Mouse (Mus musculus): ENCODE measurements around the gene Wfdc3.

Gene Wfdc3

DNA sequence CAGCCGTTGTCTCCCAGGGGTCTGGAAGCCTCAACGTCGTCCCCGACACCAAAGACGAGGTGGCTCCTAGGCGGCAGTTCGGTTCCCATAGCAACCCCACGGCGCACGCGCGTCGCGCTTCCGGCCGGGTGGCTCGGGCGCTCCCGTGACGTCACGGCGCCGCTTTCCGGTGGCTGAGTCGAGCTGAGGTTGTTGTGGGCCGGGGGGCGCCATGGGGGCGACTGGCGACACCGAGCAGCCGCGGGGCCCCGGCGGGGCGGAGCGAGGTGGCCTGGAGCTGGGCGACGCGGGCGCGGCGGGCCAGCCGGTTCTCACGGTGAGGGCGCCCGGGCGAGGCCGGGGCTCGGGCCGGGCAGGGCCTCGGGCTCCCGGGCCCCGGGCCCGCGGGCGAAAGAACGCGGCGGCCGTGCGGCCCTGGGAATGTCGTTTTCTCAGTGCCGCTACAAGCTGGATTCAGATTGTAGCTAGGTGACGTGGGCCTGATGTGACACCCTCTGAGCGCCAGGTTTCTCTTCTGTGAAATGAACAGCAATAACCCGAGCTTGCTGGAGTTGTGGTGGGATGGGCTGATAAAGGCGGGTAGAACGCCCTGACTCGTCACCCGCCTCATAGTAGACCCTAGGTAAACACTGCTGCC, at the start of gene Wfdc3, which contains the start of gene Dnttip1:
TSS of gene Wfdc3 (minus strand) at position 89 of the 637 bp plus-strand sequence.
TSS of gene Dnttip1 (plus strand) at position 141 of the 637 bp plus-strand sequence.
- peak; percentile 89 for DNase-seq

- peak; percentile 83 for DNase-seq
Measured at GRCm38 (mm10) chr2:164794293-164794692, 48.6 kb upstream of the Wfdc3 start.

DNA sequence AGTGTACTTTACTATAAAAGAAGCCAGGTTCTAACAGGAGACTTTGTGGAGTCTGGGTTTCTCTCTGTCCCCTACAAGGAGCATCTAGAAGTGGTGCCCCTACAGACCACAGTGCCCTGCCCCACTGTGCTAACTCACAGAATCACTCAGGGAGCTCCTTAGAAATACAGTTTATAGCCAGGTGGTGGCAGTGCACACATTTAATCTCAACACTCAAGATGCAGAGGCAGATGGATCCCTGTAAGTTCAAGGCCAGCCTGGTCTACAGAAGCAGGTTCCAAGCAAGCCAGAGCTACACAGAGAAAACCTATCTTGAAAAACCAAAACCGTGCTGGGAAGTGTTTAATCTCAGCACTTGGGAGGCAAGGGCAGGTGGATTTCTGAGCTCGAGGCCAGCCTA, 48.0 kb upstream of the Wfdc3 start:
- no peak for DNase-seq

DNA sequence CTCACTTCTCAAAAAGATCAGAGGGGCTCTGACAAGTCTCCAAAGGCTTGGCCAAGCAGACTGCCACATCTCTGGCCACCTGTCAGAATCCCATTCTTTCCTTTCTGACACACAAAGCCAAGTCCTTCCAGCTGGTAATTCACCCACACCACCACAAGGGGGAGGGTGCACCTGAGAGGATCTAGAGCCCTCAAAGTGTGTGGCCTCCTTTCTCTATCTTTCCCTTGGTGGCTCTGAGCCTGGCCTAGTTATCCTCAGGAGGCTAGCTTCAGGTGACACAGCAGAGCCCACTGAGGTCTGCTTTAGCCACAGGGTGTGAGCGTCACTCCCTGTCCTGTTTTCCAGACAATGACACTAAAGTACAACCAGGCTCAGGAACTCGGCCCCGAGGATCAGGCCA, 47.5 kb upstream of the Wfdc3 start:
- DNase-seq, result peak; percentile 63

- no peak for DNase-seq
Measured at GRCm38 (mm10) chr2:164792400-164793190, 46.9 kb upstream of the Wfdc3 start.

DNA sequence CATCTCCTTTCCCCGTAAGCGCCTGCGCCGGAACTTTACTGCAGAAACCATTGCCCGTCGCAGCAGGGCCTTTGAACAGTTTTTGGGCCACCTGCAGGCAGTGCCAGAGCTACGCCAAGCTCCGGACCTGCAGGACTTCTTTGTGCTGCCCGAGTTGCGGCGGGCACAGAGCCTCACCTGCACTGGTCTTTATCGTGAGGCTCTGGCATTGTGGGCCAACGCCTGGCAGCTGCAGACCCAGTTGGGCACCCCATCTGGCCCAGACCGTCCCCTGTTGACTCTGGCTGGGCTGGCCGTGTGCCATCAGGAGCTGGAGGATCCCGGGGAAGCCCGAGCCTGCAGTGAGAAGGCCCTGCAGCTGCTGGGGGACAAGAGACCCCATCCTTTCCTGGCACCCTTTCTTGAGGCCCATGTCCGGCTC, 46.1 kb upstream of the Wfdc3 start:
- DNase-seq, result no peak

DNA sequence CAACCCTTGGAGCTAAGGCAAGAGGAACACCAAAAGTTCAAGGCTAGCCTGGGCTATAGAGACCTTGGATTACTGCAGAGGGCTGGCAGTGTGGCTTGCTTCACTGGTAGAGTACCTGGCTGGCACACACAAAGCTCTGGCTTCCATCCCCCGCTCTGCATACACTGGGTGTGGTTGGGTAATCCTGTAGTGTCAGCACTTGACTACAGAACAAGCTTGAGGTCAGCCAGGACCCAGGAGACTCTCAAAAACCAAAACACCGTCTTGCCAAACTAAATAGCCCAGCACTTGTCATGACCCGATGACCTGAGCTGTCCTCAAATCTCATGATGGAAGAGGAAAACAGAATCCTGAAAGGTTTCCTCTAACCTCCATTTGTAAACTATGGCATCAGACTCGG, 44.7 kb upstream of the Wfdc3 start:
- no peak for DNase-seq

GRCm38 (mm10) chr2:164788411-164788810, 42.7 kb upstream of the Wfdc3 start:
- no peak for DNase-seq

- no peak for DNase-seq
Measured at GRCm38 (mm10) chr2:164787779-164788178, 42.0 kb upstream of the Wfdc3 start.

DNA sequence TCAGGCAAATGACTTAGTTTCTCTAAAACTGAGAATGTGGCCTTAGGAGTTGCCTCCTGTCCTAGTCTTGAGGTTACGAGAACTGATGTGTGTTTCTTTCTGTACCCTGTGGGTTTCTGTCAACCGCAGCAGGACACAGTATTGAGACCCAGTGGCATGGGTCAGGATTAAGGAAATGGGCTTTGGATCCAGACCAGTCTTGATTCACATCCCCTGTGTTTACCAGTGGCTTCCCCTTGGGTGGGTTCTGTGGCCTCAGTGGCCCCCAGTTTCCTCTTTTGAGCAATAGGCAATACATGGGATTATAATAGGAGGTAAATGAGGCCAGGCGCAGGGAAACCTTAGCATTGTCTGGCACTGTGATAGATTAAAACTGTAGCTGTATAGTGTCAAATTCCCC, 41.3 kb upstream of the Wfdc3 start:
- DNase-seq, result no peak

DNA sequence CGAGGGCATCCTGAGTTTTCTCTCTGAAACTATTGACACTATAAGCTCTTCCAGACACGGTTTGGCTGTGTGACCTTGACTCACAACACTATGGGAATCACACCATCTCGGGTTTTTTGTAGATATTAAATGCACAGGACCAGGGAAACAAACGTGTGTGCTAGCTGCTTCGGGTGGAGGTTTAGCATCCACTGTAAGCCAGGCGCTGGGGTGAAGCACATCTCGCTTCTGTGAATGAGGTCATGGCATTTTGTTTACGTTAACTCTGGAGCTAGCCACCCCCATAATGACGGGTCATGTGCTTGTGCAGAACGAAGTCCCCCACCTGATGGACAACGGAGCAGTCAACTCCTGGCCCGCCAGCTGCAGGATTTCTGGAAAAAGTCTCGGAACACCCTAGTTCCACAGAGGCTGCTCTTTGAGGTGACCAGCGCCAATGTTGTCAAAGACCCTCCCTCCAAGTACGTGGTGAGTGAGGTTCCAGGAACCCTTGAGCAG, 40.7 kb upstream of the Wfdc3 start:
- no peak for DNase-seq

GRCm38 (mm10) chr2:164785481-164786387, 40.0 kb upstream of the Wfdc3 start, which contains the start of gene Snx21:
Snx21 (plus strand) TSS chr2:164785823.
- DNase-seq, result peak; percentile 96

DNA sequence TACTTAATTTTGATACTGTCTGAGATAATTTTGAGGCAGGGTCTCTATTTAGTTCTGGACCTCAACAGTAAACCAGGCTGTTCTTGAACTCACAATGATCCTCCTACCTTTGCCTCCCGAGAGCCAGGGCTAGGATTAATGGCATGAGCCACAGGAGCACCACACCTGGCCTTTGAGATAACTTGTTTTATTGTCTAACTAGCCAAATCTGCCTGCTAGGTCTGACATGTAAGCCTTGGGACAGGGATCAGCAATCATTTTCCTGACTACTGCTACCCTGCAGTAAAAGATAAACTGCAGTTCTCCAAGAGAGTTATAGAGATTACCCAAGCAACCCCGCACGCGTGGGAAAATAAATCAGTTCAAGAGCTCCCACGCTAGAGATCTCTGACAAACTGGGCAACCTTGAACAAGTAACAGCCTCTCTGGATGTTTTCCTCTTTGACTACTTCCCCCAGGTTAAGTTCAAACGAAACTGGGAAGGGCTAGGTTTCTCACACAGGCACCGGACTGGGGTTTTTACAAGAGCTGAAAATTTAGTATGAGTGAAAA, 39.2 kb upstream of the Wfdc3 start:
- DNase-seq, result no peak

GRCm38 (mm10) chr2:164783926-164784581, 38.3 kb upstream of the Wfdc3 start:
- DNase-seq, result no peak

DNA sequence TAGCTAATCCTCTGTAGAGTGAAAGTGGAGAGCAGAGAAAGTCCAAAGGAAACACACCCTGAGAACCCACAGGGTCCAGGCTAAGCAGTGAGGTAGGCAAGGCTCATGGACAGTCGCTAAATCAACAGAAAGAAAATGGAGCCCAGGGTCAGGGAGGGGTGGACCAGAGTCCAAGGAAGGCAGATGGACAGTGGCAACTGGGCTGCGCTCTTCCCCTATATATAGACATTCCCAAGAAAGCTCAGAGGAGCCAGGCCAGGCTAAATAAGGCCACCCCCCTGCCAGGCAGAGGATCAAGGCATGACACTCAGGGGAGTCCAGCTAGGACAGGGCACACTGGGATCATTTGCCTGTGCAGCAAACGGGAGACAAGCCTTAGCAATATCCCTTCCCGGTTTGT, 36.1 kb upstream of the Wfdc3 start:
- no peak for DNase-seq

- DNase-seq, result no peak
Measured at GRCm38 (mm10) chr2:164779481-164780086, 33.9 kb upstream of the Wfdc3 start, which contains the start of gene Tnnc2. Tnnc2 (minus strand) TSS chr2:164779967.

- DNase-seq, result no peak
Measured at GRCm38 (mm10) chr2:164778809-164779208, 33.1 kb upstream of the Wfdc3 start.

GRCm38 (mm10) chr2:164778015-164778287, 32.2 kb upstream of the Wfdc3 start:
- no peak for DNase-seq

GRCm38 (mm10) chr2:164777246-164778014, 31.7 kb upstream of the Wfdc3 start:
- no peak for DNase-seq

DNA sequence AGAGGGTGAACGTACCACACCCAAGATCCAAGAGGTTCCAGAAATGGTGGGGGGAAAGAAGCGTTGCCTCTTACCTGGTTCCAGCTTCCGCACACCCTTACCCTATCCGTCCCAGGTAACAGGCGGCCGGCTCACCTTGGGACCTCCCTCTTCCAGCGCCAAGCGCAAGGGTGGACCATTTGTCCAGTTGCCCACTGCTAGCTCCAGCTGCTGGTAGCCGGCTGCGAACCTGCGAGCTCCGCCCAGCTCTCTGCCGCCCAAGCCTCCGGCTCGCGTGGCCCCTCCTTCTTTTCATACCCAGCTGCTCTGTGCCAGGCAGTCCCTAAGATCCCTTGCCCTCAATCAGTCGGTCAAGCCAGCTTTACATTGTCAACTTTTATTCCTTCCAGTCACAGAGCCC, 31.1 kb upstream of the Wfdc3 start:
- DNase-seq, result no peak

GRCm38 (mm10) chr2:164776130-164776529, 30.4 kb upstream of the Wfdc3 start:
- DNase-seq, result no peak

Measured in kidney, adult 11 months (tissue).